Mouse (Mus musculus): ENCODE measurements around the gene Ppp1r12b. TPM values are rescaled to one million over a fixed set of nuclear protein-coding genes. Genes with fewer than 3 reads are reported as not detected.

Ppp1r12b gene
- polyA plus RNA-seq, 1 experiment = 8.9 TPM

- Histone ChIP-seq H3K36me3 (ENCODE audit: control insufficient read depth, insufficient read depth, low read length, poor library complexity, severe bottlenecking) (no peaks in the 10 kb centered on the region), H3K27ac (ENCODE audit: insufficient read depth, low read length) (no peak overlapping the region), H3K9me3 (replicated peaks; ENCODE audit: control insufficient read depth, insufficient read depth, low read length, poor library complexity, severe bottlenecking) (no peaks in the 10 kb centered on the region), H3K4me3 (ENCODE audit: low read depth, low read length) (no peak overlapping the region), H3K27me3 (ENCODE audit: control insufficient read depth, insufficient read depth, low read length, poor library complexity, severe bottlenecking) (no peaks in the 10 kb centered on the region), H3K4me1 (ENCODE audit: control insufficient read depth, insufficient read depth, low read length) (no peaks in the 10 kb centered on the region), H3K9ac (ENCODE audit: low read depth, poor library complexity, severe bottlenecking) (no peak overlapping the region)
- TF ChIP-seq POLR2A (IDR thresholded peaks at IDR 0.05; ENCODE audit: insufficient read depth, low read length) (no peak), EP300 (IDR thresholded peaks at IDR 0.05; ENCODE audit: insufficient read depth, low read depth, low read length) (no peak), CTCF (IDR thresholded peaks at IDR 0.05; ENCODE audit: low read depth, low read length) (no peak)
Measured at GRCm38 (mm10) chr1:134777201-134777885, 178.4 kb downstream of the Ppp1r12b start.

- H3K9ac ChIP-seq (ENCODE audit: low read depth, poor library complexity, severe bottlenecking) = no peak overlapping the region
- H3K27me3 ChIP-seq (ENCODE audit: control insufficient read depth, insufficient read depth, low read length, poor library complexity, severe bottlenecking) = no peaks in the 10 kb centered on the region
- no peak overlapping the region for H3K27ac ChIP-seq (ENCODE audit: insufficient read depth, low read length)
- TF ChIP-seq EP300 (IDR thresholded peaks at IDR 0.05; ENCODE audit: insufficient read depth, low read depth, low read length) (no peak), POLR2A (IDR thresholded peaks at IDR 0.05; ENCODE audit: insufficient read depth, low read length) (no peak)
- no peaks in the 10 kb centered on the region for H3K36me3 ChIP-seq (ENCODE audit: control insufficient read depth, insufficient read depth, low read length, poor library complexity, severe bottlenecking)
- H3K4me1 ChIP-seq (ENCODE audit: control insufficient read depth, insufficient read depth, low read length) = no peaks in the 10 kb centered on the region
- no peak overlapping the region for H3K4me3 ChIP-seq (ENCODE audit: low read depth, low read length)
- no peaks in the 10 kb centered on the region for H3K9me3 ChIP-seq (replicated peaks; ENCODE audit: control insufficient read depth, insufficient read depth, low read length, poor library complexity, severe bottlenecking)
Measured at GRCm38 (mm10) chr1:134775631-134776030, 180.1 kb downstream of the Ppp1r12b start.

GRCm38 (mm10) chr1:134774728-134775287 lies 180.9 kb downstream of the Ppp1r12b start:
- no peak overlapping the region for H3K9ac ChIP-seq (ENCODE audit: low read depth, poor library complexity, severe bottlenecking)
- no peaks in the 10 kb centered on the region for H3K9me3 ChIP-seq (replicated peaks; ENCODE audit: control insufficient read depth, insufficient read depth, low read length, poor library complexity, severe bottlenecking)
- no peaks in the 10 kb centered on the region for H3K27me3 ChIP-seq (ENCODE audit: control insufficient read depth, insufficient read depth, low read length, poor library complexity, severe bottlenecking)
- no peak overlapping the region for H3K27ac ChIP-seq (ENCODE audit: insufficient read depth, low read length)
- H3K36me3 ChIP-seq (ENCODE audit: control insufficient read depth, insufficient read depth, low read length, poor library complexity, severe bottlenecking) = no peaks in the 10 kb centered on the region
- TF ChIP-seq POLR2A (IDR thresholded peaks at IDR 0.05; ENCODE audit: insufficient read depth, low read length) = no peak
- TF ChIP-seq EP300 (IDR thresholded peaks at IDR 0.05; ENCODE audit: insufficient read depth, low read depth, low read length) = no peak
- TF ChIP-seq CTCF (IDR thresholded peaks at IDR 0.05; ENCODE audit: low read depth, low read length) = no peak
- H3K4me3 ChIP-seq (ENCODE audit: low read depth, low read length) = no peak overlapping the region
- H3K4me1 ChIP-seq (ENCODE audit: control insufficient read depth, insufficient read depth, low read length) = no peaks in the 10 kb centered on the region

- TF ChIP-seq POLR2A (IDR thresholded peaks at IDR 0.05; ENCODE audit: insufficient read depth, low read length) (no peak), CTCF (IDR thresholded peaks at IDR 0.05; ENCODE audit: low read depth, low read length) (no peak), EP300 (IDR thresholded peaks at IDR 0.05; ENCODE audit: insufficient read depth, low read depth, low read length) (no peak)
- Histone ChIP-seq H3K27me3 (ENCODE audit: control insufficient read depth, insufficient read depth, low read length, poor library complexity, severe bottlenecking) (no peaks in the 10 kb centered on the region), H3K9me3 (replicated peaks; ENCODE audit: control insufficient read depth, insufficient read depth, low read length, poor library complexity, severe bottlenecking) (no peaks in the 10 kb centered on the region), H3K27ac (ENCODE audit: insufficient read depth, low read length) (no peak overlapping the region), H3K4me3 (ENCODE audit: low read depth, low read length) (no peak overlapping the region), H3K36me3 (ENCODE audit: control insufficient read depth, insufficient read depth, low read length, poor library complexity, severe bottlenecking) (no peaks in the 10 kb centered on the region), H3K4me1 (ENCODE audit: control insufficient read depth, insufficient read depth, low read length) (no peaks in the 10 kb centered on the region), H3K9ac (ENCODE audit: low read depth, poor library complexity, severe bottlenecking) (no peak overlapping the region)
Measured at GRCm38 (mm10) chr1:134774247-134774646, 181.5 kb downstream of the Ppp1r12b start.

- no peaks in the 10 kb centered on the region for H3K4me1 ChIP-seq (ENCODE audit: control insufficient read depth, insufficient read depth, low read length)
- TF ChIP-seq POLR2A (IDR thresholded peaks at IDR 0.05; ENCODE audit: insufficient read depth, low read length) (no peak), EP300 (IDR thresholded peaks at IDR 0.05; ENCODE audit: insufficient read depth, low read depth, low read length) (no peak), CTCF (IDR thresholded peaks at IDR 0.05; ENCODE audit: low read depth, low read length) (no peak)
- H3K36me3 ChIP-seq (ENCODE audit: control insufficient read depth, insufficient read depth, low read length, poor library complexity, severe bottlenecking) = no peaks in the 10 kb centered on the region
- H3K9ac ChIP-seq (ENCODE audit: low read depth, poor library complexity, severe bottlenecking) = no peak overlapping the region
- H3K9me3 ChIP-seq (replicated peaks; ENCODE audit: control insufficient read depth, insufficient read depth, low read length, poor library complexity, severe bottlenecking) = no peaks in the 10 kb centered on the region
- no peak overlapping the region for H3K4me3 ChIP-seq (ENCODE audit: low read depth, low read length)
- H3K27ac ChIP-seq (ENCODE audit: insufficient read depth, low read length) = no peak overlapping the region
- no peaks in the 10 kb centered on the region for H3K27me3 ChIP-seq (ENCODE audit: control insufficient read depth, insufficient read depth, low read length, poor library complexity, severe bottlenecking)
Measured at GRCm38 (mm10) chr1:134773256-134773655, 182.5 kb downstream of the Ppp1r12b start.

- Histone ChIP-seq H3K4me3 (ENCODE audit: low read depth, low read length) (no peak overlapping the region), H3K27me3 (ENCODE audit: control insufficient read depth, insufficient read depth, low read length, poor library complexity, severe bottlenecking) (no peaks in the 10 kb centered on the region), H3K27ac (ENCODE audit: insufficient read depth, low read length) (no peak overlapping the region), H3K9me3 (replicated peaks; ENCODE audit: control insufficient read depth, insufficient read depth, low read length, poor library complexity, severe bottlenecking) (no peaks in the 10 kb centered on the region), H3K36me3 (ENCODE audit: control insufficient read depth, insufficient read depth, low read length, poor library complexity, severe bottlenecking) (no peaks in the 10 kb centered on the region), H3K9ac (ENCODE audit: low read depth, poor library complexity, severe bottlenecking) (no peak overlapping the region), H3K4me1 (ENCODE audit: control insufficient read depth, insufficient read depth, low read length) (no peaks in the 10 kb centered on the region)
- no peak for TF ChIP-seq CTCF (IDR thresholded peaks at IDR 0.05; ENCODE audit: low read depth, low read length)
- no peak for TF ChIP-seq POLR2A (IDR thresholded peaks at IDR 0.05; ENCODE audit: insufficient read depth, low read length)
- TF ChIP-seq EP300 (IDR thresholded peaks at IDR 0.05; ENCODE audit: insufficient read depth, low read depth, low read length) = no peak
Measured at GRCm38 (mm10) chr1:134772821-134773220, 182.9 kb downstream of the Ppp1r12b start.

All from ES-Bruce4 (cell line).